Mouse (Mus musculus): Measurements from ENCODE around the gene Jmjd7.

The Jmjd7 gene

DNA sequence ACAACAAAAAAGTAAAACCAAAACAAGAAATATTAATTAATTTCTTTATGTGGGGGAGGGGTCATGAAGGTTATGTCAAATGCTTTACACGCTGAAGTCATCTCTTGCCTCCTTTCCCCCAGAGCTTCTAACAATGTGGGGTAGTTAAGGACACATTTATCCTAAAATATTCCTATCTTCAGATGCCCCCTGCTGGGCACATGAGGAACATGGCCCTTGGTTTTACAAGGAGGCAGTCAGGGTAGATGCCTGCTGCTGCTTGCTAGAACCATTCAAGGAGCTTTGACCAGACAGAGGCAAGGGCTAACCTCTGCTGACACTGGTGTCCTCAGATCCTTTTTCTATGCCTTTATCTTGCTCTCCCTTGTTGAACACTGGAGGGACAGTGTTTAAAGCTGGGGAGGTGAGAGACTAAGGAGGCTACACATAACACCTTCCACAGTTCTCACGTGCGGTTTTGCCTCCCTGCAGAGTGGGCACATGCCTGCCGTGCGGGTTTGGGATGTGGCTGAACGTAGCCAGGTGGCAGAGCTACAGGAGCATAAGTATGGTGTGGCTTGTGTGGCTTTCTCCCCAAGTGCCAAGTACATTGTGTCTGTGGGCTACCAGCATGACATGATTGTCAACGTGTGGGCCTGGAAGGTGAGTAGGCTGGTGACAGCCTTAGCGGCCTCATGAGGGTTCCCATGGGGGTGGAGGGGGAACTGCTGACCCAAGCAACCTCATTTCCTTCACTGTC is 15.7 kb upstream of the Jmjd7 start:
- in situ Hi-C loops (cut with MboI) = no loop called here

DNA sequence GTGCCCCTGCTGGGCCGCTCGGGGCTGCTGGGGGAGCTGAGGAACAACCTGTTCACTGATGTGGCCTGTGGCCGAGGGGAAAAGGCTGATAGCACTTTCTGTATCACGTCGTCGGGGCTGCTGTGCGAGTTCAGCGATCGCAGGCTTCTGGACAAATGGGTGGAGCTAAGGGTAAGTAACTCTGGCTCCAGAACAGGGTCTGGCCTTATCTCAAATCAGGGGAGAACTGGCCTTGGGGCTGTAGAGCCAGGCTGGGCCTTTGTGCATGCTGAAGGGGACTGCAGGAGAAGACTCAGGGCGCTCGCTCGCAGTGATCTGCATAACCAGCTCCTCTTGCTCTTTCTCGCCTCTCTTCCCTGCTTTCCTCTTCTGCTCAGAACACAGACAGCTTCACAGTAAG is 14.4 kb upstream of the Jmjd7 start:
- in situ Hi-C loops (cut with MboI) = no loop called here

DNA sequence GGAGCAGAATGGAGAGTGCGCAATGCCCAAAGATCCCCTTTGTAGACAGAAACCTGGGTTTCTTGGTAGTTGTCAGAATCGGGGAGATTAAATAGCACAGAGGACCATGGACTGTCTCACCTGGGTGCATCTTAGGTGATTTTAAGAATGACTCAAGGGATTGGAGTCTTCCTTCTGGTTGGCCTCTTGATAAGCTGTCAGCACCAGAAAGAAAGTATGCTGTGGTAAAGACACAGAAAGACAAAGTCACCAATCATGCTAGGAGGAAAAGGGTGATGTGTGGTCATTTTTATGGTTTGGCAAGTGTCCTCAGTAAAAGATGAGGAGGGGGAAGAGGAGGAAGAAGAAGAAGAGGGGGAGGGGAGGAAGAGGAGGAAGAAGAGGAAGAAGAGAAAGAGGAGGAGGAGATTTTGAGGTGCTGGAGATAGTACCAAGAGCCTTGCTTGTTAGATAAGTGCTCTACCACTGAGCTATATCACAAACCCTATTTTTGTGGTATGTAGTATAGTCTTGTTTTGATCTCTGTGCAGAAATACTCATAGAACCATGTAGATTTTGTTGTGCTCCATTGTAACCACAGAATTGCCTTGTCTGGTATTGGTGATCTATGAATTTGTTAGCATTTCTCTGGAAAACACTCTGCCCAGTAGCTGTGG is 13.3 kb upstream of the Jmjd7 start:
- in situ Hi-C loops (cut with MboI) = no loop called here

DNA sequence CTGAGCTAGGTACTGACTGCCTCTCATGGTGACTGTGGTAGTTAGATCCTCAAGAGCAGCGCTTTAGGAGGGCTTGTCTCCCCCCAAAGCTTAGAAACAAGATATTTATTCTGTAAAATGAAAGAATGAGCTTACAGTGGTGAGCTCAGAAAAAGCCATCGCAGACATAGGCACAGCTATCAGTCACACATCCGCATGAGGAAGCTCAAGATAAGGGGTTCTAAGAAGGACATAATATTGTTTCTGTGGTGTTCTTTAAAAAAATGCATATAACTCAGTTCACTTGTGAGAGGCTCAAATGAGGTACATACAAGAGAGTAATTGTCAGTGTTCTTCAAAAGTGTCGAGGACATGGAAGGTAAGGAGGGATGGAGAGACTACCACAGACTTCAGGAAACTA is 11.4 kb upstream of the Jmjd7 start:
- in situ Hi-C loops (cut with MboI) = no loop called here

DNA sequence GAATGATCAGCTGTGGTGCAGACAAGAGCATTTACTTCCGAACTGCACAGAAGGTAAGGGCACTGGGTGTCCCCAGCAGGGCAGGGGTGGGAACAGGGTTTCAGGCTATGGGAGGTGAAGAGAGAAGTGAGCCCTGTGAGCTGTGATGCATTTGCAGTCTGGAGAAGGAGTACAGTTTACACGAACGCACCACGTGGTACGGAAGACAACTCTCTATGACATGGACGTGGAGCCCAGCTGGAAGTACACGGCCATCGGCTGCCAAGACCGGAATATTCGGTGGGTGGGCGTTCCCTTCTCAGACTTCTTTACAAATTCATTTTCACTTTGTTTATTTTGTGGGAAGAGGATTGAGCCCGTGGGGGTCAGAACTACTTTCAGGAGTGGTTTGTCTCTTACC is 9.7 kb upstream of the Jmjd7 start:
- in situ Hi-C loops (cut with MboI) = no loop called here

DNA sequence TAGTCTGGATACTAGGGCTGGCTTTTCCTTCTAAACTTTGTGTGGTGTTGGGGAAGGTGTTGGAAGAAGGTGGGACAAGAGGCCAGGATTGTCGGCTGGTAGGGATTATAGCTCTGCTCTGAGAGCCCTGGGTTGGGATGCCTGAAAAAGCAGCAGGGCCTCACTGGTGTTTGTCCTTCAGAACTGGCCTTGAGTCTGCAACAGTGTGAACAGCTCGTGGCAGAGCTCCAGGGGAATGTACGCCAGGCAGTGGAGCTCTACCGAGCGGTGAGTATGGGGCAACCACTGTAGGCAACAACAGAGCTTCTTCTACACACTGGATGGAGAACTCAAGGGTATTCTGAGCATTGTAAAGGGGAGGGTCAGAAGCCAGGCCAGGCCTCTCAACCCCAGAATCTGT is 2.9 kb upstream of the Jmjd7 start:
- in situ Hi-C loops (cut with MboI) = no loop called here

DNA sequence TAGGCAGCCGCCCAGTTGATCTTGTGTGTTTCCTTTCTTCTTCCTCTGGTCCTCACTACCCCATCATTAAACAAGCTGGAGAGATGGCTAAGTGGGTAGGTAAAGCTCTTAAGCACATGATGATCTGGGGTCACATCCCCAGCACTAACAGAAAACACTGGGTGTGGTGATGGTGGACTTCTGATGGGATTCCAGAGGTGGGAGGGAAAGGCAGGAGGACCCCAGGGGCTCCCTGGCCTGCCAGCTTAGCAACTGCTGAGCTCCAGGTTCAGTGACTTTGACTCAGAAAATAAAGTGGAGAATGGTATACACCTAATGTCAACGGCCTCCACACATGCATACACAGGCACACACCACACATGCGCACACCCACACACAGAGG is 658 bp downstream of the Jmjd7 start:
- in situ Hi-C loops (cut with MboI) = no loop called here

DNA sequence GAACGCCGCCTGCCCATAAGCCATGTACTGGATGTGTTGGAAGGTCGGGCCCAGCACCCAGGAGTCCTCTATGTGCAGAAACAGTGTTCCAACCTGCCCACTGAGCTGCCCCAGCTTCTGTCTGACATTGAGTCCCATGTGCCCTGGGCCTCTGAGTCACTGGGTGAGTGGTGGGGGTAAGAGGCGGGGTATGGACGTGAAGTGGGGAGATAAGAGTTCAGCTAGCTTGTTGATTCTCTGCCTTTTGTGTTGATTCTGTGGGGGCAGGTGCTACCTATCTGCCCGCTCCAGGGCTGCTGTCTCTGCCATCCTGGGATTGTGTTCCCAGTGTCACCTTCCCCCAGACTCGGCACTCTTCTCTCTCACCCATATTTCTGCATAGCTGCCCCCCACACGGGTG is 3.1 kb downstream of the Jmjd7 start:
- in situ Hi-C loops (cut with MboI) = no loop called here

DNA sequence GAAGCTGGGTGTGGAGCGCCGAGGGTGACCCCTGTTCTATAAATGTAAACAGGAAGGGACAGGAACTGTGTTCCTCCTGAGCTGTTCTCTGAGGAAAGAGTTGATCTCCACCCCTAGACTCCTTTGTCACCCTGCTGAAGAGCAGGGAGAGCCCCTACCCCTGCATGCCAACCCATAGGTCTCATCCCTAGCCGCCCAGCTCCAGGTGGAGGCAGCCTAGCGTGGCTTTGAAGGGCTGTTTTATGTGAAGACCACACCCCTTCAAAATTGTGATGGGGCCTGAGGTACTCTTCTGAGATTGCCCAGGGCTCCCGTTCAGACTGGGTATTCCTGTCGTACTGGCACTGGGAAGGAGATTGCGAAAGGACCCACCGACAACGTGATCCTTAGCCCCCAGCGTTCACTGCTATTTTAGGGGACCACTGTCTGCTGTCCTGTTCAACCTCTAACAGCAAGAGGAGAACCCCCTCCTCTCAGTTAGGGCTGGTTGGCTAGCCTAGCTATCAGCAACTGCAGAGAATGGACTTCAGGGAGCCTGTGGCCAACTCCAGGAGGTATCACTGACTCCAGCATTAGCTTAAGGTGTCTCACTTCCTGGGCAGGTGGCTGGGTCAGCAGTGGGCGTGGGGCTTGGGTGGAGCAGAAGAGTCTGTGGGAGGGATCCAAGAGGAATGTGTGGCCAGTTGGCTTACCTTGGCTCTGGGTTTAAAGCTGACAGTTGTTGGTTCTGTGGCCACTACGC is 5.6 kb downstream of the Jmjd7 start, which contains the start of gene Pla2g4b:
Gene Pla2g4b, plus strand, starts transcription at position 692 of the 742 bp plus-strand sequence.
- in situ Hi-C loops (cut with MboI) = no loop called here

DNA sequence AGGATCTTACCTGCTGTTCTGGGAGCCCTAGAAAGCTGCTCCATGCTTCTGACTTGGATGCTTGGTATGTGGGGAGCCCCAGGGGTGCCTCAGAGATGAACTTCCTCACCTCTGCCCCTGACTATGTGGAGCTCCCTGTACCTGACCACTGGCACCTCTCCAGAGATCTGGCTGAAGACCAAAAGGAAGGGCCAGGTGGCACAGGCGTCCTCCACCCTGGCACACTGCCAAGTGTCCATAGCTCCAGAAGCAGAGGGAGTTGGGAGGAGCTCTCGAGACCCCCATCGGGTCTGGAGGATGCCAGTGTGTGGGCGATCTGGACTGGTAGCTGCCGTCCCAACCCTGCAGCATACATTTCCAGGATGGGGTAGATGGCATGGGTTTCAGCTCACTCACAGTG is 6.4 kb downstream of the Jmjd7 start:
- in situ Hi-C loops (cut with MboI) = no loop called here

DNA sequence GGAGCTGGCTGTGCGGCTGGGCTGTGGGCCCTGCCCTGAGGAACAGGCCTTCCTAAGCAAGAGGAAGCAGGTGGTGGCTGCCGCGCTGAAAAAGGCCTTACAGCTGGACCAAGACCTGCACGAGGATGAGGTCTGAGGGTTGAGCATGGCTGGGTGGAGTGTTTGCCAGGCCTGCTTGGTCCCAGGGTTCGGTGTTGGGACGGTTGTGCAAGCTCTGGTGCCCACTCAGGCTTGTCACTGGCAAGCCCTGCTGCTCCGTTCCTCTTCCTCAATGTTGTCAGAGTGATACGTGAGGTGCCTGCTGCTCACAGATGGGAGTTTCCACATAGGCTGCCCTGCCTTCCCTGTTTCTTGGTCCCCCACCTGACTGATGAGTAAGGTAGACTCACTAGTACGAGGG is 10.5 kb downstream of the Jmjd7 start:
- in situ Hi-C loops (cut with MboI) = no loop called here

DNA sequence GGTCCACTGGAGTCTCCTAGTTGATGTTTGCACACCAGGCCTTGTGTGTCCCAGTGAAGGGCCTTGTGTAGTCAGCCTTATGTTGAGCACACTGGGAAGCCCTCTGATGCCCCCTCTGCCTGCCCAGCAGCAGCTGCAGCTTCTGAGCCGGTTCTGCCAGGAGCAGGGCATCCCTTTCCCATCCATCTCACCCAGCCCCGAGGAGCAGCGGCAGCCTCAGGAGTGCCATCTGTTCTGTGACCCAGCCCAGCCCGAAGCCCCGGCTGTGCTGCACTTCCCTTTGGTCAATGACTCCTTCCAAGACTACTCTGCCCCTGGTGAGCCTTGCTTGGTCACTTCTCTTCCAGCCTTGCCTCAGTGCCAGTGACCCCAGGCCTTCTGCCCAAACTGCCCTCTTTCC is 13.7 kb downstream of the Jmjd7 start:
- in situ Hi-C loops (cut with MboI) = no loop called here

DNA sequence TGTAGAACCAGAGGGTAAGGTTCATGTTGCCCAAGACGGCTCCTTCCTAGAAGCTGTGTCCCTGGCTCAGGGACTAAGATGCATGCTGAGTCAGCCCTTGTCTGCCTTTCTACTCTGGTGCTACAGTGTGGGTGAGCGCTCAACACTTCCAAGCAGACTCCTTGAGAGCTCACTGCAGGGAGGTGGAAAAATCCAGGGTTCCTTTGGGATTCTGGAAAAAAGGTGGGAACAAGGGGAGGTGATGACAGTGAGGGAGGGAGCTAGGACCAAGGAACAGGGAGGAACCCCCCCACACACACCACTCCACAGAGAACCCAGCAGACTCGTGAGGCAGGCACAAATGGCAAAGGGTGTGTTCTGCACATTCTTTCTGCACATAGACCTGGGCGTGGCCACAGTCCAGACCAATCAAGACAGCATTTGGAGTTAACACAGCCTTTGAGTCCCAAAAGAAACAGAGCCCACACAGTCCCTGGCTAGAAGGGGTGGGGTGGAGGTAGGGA is 16.9 kb downstream of the Jmjd7 start:
- in situ Hi-C loops (cut with MboI) = no loop called here

DNA sequence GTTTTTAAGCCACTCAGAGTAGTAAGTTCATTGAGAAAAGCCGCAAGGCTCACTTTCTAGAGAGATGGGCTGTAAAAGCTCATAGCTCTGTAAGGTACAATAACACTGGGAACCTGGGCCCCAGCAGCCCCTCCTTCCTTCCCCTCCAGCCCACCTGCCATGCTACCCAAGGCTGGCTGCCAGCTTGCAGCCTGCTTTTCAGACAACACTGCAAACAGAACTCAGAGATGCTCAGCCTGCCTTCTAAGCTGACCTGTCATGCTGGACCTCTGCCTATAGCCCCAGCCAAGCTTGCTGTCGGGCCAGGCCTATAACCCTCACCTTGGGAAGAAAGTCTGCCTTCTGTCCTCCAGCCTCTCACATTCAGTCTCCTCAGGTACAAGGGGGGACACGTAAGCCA is 17.4 kb downstream of the Jmjd7 start:
- in situ Hi-C loops (cut with MboI) = no loop called here

DNA sequence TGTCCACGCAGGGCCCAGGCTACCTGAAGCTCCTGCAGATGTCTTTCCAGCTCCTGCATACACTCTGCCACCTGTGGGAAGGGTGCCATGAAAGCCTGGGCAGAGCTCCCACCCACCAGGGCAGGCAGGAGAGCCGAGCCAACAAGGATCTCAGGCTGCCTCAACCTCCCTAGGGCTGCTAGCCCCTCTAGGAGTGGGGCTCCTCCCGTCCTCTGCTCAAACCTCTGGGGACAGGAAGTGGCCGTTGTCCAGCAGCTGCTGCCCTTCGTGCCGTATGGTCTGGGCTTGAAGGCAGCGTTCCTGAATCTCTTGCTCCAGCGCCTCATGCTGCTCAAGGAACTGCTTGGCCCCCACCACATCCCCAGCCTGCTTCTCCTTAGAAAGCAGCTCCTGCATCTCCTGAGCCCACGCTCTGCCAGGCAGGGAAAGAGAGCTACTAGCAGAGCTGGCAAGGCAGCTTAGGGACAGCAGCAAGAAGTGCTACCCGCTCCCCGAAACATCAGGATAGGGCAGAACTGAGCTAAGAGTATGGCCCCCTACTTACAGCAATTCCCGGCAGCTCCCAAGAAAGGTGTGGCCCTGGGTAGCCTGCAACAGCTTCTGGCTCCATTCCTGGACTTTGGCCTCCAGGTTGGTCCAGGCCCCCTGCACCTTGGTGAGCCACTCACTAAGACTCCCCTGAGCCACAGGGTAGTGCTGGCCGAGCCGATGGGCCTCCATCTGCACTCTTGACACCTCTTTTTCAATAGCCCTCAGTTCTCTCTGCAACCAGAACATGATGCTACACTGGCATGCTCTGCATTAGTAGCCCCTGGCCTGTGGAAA is 19.4 kb downstream of the Jmjd7 start:
- in situ Hi-C loops (cut with MboI) = no loop called here

DNA sequence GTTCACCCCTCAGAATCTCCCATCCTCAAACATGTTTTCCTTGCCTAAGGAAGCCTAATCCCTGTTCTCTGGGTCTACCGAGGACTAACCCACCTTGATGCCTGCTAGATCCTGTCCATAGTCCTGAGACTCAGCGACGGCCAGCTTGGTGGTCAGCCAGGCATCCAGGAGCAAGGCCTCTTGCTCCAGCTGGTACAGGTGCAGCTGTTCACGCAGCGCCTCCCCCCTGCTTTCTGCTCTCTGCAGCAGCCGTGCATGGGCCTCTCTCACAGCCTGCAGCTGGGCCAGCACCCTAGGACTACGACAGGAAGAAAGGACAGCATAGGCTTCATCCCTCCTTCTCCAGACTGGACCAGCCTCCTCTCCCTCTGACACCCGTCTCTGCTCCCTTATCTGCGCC is 20.9 kb downstream of the Jmjd7 start:
- in situ Hi-C loops (cut with MboI) = no loop called here

DNA sequence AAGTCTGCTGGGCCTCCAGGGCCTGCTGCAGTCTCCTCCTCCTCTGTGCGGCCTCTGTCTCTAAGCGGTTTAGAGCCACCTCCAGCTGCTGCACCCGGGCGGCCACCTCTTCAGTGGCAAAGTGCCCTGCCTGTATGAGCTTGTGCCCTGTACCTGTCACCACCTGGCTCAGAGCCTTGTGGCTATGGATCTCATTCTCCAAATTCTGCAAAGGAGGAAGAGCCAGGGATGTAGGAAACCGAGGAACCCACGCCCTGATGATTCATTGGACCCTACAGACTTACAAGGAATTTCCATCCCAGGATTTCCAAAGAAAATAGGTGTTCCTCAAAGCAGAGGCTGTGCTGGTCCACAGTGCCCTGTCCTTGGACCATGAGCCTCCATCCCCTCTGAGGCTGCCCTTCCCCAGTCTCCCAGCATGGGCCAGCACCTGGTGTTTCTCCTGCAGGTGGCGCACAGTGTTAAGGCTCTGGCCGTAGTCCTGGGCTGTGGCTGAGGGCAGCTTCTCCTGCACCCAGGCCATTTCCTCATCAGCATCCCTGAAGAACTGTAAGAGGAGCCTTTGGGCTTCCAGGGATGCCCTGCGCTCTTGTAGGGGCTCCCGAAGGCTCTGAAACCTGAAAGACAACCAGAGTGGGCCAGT is 22.5 kb downstream of the Jmjd7 start:
- in situ Hi-C loops (cut with MboI) = no loop called here

DNA sequence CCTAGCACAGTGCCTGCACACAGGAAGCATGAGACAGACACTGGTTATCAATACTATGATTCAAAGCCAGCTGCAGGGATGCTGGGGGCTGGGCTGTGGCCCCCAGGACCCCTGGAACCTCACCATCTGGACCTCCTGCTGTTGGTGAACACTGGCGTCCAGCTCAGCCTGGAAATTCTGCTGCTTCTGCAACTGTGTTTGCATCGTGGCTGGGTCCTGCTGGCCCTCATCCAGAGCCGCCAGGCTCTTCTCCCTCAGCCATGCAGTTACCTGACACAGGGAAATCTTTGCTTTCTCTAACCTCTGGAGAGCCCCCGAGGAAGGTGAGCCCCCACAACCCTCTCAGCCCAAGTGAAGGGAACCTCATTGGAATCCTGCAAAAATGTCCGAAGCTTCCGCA is 24.1 kb downstream of the Jmjd7 start:
- in situ Hi-C loops (cut with MboI) = no loop called here

DNA sequence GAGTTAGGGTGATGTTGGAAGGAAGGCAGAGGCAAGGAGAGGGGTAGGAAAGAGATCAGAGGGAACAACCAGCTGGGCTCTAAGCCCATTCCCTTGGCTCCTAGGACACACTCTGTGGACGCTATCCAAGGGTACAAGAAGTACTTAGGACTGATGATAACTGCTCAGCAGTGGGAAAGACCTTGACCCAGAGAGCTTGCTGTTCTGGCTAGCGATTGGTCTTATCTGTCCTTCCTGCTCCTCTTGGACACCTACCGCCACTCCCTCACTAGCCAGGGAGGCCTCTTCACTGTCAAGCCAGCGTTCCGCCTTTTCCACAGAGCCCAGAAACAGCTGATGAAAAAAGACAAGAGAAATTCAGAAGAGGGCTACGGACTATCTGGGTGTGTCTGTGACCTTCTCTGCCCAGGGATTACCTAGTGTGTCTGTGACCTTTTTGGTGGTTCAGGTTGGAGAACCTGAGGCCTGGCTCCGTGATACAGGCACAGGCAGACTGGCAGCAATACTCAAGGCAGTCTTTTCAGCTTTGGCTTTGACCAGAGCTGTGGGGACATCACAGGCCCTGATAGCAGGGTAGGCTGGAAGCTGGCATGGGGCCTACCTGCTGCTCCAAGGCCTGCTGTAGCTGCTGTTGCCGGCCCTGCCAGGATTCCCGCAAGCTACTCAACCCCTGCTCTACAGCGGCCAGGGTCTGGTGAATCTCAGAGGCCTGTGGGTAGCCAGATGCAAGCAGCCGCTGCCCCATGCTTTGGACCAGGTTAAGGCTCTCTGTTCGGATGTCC is 27.7 kb downstream of the Jmjd7 start:
- in situ Hi-C loops (cut with MboI) = no loop called here

DNA sequence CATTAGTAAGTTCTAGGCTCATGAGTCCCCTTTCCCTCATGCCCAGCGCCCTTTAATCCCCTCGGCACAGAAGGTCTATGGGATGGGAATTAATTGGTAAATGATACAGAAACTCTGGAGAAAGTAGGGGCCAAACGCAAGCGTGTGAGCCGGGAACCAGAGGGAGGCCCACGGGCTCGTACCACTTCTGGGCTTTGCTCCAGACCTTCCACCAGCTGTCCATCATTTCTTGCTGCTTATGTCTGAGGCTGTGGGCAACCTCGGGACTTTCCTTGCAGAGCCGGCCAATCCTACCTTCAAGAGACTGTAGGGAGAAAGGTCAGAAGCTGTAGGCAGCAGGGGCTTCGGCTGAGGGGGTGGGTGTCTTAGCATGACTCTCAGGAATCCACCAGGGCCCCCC is 28.6 kb downstream of the Jmjd7 start:
- in situ Hi-C loops (cut with MboI) = no loop called here

DNA sequence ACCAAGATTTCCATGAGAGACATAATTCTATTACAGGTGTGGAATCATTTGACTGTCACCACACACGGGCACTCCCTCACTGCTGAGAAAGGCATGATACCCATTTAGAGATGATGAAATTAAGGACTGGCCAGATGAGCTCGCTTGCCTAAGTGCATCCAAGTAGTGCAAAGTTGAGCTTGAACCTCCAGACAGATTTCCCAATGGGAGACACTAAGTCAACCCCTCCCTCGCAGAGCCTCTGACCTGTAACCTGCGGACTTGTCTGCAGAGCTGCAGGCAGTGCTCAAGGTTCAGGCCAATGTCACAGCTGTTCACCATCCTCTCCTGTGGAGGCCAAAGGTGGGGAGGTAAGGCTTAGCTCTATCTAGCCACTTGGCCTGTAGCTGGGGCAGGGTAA is 31.5 kb downstream of the Jmjd7 start:
- in situ Hi-C loops (cut with MboI) = no loop called here

Data from mature B cell (primary cell).